Mouse (Mus musculus): ENCODE results near the gene Mrpl48.

DNA sequence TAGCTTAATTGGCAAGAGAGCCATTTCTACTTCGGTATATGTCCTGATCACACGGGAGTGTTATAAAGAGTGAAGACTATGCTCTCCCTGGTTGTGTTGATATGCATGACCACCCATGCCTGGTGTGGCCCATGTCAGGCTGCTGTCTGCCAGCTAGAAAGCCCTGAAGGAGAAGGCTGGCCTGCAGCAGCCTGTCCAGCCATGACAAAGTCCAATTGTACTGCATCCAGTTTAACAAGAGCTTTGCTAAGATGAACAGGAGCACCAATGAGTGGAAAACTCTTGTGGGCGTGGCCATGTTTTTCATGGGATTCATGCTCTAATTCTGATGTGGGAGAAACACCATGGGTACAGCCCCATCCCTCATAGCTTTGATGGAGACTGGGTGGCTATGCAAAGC lies 16.4 kb upstream of the Mrpl48 start:
- TF ChIP-seq CTCF (IDR thresholded peaks at IDR 0.05; ENCODE audit: insufficient read depth, low read depth, low read length) = no peak
- TF ChIP-seq POLR2A (IDR thresholded peaks at IDR 0.05; ENCODE audit: insufficient read depth, low read depth, low read length) = no peak

All from olfactory bulb, adult 2 months (tissue).